Mouse (Mus musculus) leukemia stem cell, adult 10-12 weeks (primary cell): ENCODE results near the gene Irf2bp1. TPM values are rescaled to one million over a fixed set of nuclear protein-coding genes. Genes with fewer than 3 reads are reported as not detected.

Source experiments
- polyA plus RNA-seq: library from polyadenylated mRNA; stranded (reverse); fragments of >175 nt; gene quantifications from 2 replicates; pipeline ENCODE4 v1.2.3, GENCODE M21; 2012; ENCODE audit warnings: low replicate concordance

Gene Irf2bp1
- 116 and 192 TPM in 2 replicates for polyA plus RNA-seq

DNA sequence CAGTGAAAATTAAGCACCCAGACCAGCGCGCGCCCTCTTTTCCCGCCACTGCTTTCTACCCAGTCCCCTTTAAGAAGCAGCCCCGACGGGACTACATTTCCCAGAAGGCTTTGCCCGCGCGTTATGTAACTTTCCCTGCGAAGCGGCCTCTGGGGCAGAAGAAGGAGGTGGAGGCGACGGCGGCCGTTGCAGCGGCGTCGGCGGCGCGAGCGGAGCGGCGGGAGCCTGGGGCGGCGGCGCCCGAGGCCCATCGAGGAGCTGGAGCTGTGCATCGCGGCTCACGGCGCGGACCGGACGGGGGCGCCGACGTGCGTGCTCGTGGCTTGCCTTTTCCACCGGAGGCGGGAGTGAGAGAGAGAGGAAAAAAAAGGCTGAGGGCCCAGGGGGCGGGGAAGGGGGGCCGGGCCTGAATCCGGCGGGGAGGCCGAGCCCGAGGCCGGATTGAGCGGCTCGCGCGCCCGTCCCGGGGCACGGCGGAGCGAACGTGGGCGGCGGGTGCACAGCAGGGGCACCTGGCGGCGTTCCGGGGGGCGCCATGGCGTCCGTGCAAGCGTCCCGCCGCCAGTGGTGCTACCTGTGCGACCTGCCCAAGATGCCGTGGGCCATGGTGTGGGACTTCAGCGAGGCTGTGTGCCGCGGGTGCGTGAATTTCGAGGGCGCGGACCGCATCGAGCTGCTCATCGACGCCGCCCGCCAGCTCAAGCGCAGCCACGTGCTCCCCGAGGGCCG is at the start of gene Irf2bp1:
TSS of gene Irf2bp1 (plus strand) at position 143 of the 729 bp plus-strand sequence.

DNA sequence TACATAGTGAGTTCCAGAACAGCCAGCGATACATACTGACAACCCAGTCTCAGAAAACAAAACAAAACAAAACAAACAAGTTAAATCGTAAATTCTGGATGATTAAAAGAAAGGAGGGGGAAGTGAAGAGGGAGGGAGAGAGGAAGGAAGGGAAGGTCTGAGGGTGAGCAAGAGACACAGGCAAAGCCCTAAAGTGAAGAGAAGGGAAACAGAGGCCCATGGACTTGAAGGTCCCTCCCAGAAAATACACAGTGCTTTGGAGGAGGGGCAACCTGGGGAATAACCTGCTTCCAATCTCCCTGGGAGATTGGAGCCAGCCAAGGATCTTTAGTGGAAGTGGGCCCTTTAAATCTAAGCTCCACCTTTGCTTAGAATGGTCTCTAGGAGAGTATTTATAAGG is 16.7 kb upstream of the Irf2bp1 start, which contains the start of gene Nanos2:
TSS of gene Nanos2 (plus strand) at position 301 of the 400 bp plus-strand sequence.

DNA sequence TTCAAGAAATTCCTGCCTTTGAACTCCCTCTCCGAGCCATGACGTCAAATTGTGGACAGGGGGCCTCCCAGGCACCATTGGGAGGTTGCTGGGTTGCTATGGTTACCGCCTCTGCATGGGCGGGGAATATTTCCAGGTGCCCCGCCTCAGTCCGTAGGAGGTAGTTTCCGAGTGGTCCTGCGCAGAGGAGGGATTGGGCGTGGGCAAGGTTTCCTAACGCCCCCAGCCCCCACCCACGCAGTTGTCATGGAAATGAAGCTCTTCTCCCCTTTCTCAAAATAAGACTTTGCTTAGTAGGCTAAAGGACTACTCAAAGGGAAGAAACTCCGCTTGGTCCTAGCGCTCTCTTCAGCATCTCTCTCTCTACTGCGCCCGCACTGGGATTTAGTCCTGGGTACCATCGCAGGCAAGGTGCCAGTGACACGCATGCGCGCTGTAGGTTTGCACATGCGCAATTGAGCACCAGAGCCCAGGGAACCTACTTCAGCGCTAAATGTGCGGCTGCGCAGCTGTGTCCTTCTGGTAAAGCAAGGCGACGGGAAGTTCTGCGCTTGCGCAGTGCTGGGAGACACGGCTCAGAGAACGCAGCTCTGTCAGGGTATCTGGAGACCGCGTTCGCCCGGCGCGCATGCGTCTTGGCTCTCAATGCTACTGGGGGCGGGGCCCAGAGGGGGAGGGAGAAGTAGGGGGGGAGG is 13.1 kb upstream of the Irf2bp1 start, which contains the start of gene Mypop:
TSS of gene Mypop (plus strand) at position 645 of the 695 bp plus-strand sequence.

DNA sequence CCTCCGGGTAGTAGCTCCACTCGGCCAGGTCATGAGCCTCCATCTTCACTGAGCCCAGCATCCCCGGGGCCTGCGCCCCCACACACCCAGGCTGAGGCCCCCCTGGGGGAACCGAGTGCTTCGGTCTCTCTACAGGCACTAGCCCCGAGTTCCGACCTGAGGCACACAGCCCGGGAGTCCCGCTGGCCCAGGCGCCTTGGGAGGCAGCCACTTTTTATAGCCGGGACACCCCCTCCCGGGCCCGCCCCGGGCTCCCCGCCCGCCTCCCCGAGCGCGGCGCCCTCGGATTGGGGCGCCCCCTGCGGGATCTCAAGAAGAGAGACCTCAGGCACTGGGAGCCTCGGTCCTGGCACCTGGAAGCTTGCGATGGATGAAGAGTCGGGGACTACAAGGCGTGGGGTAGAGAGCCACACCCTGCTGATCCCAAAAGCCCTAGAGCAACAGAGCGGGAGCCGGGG is 19.5 kb downstream of the Irf2bp1 start, which contains the start of gene Foxa3:
TSS of gene Foxa3 (minus strand) at position 182 of the 458 bp plus-strand sequence.

DNA sequence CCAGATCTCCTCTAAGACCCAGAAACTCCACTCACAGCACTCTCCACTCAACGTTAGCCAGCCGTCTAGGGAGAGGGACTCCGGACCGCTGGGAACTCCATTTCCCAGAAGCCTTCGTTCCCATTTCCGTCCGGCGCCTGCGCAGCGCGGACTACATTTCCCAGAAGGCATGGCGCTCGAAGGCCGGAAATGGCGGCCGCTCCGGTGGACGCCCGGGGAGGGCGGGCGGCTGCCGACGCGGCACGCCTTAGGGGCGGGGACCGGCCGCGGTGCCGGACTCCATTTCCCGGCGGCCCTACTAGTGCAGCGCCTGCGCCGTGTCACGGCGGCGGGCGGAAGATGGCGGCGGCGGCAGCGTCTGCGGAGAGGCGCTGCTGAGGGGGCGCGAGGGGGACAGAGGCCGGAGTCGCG is 20.3 kb downstream of the Irf2bp1 start, which contains the start of gene Sympk:
TSS of gene Sympk (plus strand) at position 282 of the 411 bp plus-strand sequence.

GRCm38 (mm10) chr7:19054047-19054776 is 50.4 kb downstream of the Irf2bp1 start, which contains the start of gene Rsph6a:
Rsph6a (plus strand) TSS chr7:19054690.

Other genes with a start within 250 kb of the Irf2bp1 start
- not detected in 2 replicates for gene Psg19, start 205.5 kb upstream of the Irf2bp1 start, polyA plus RNA-seq
- gene Psg17, start 182.4 kb upstream of the Irf2bp1 start, polyA plus RNA-seq: not detected in 2 replicates
- not detected in 2 replicates for gene Mill2, start 164.1 kb upstream of the Irf2bp1 start, polyA plus RNA-seq
- 5.5 and 12.4 TPM in 2 replicates for gene Pglyrp1, start 132.7 kb upstream of the Irf2bp1 start, polyA plus RNA-seq
- gene Ccdc61, start 93.6 kb upstream of the Irf2bp1 start, polyA plus RNA-seq: 73.1 and 106 TPM in 2 replicates
- 0.39 and 0.47 TPM in 2 replicates for gene Nova2, start 78.2 kb upstream of the Irf2bp1 start, polyA plus RNA-seq
- gene Nanos2, start 16.6 kb upstream of the Irf2bp1 start, polyA plus RNA-seq: not detected in 2 replicates
- 0.99 and 3.6 TPM in 2 replicates for gene Mypop, start 12.8 kb upstream of the Irf2bp1 start, polyA plus RNA-seq
- 0.11 TPM in 2 replicates for gene Foxa3, start 19.5 kb downstream of the Irf2bp1 start, polyA plus RNA-seq
- gene Sympk, start 20.3 kb downstream of the Irf2bp1 start, polyA plus RNA-seq: 181 and 223 TPM in 2 replicates
- 0.19 TPM in 1 of 2 replicates, not detected in the other for gene Rsph6a, start 50.6 kb downstream of the Irf2bp1 start, polyA plus RNA-seq
- gene Dmwd, start 72.2 kb downstream of the Irf2bp1 start, polyA plus RNA-seq: 85.8 and 98.6 TPM in 2 replicates
- gene Dmpk, start 79.8 kb downstream of the Irf2bp1 start, polyA plus RNA-seq: 62.6 and 65.4 TPM in 2 replicates
- gene Six5, start 90.5 kb downstream of the Irf2bp1 start, polyA plus RNA-seq: 10.2 and 12.1 TPM in 2 replicates
- gene Gm4969, start 114.3 kb downstream of the Irf2bp1 start, polyA plus RNA-seq: 0.07 TPM in 1 of 2 replicates, not detected in the other
- gene Fbxo46, start 115.8 kb downstream of the Irf2bp1 start, polyA plus RNA-seq: 28.1 and 39.2 TPM in 2 replicates
- 9.8 and 13.7 TPM in 2 replicates for gene Qpctl, start 145.2 kb downstream of the Irf2bp1 start, polyA plus RNA-seq
- gene Snrpd2, start 145.7 kb downstream of the Irf2bp1 start, polyA plus RNA-seq: 24.1 and 39.0 TPM in 2 replicates
- 0.07 TPM in 1 of 2 replicates, not detected in the other for gene Gipr, start 162.1 kb downstream of the Irf2bp1 start, polyA plus RNA-seq
- gene Eml2, start 172.4 kb downstream of the Irf2bp1 start, polyA plus RNA-seq: 6.5 and 12.1 TPM in 2 replicates
- gene Gpr4, start 208.5 kb downstream of the Irf2bp1 start, polyA plus RNA-seq: 0.88 and 1.3 TPM in 2 replicates
- 10.7 and 15.7 TPM in 2 replicates for gene Opa3, start 224.3 kb downstream of the Irf2bp1 start, polyA plus RNA-seq